Mouse (Mus musculus): ENCODE data around the gene Slc5a9.
"Not testable (repeated sequence)": the region's sequence is repeated elsewhere in the genome, so short reads cannot be mapped to it uniquely, and the experiment has no call there.

Slc5a9 gene

DNA sequence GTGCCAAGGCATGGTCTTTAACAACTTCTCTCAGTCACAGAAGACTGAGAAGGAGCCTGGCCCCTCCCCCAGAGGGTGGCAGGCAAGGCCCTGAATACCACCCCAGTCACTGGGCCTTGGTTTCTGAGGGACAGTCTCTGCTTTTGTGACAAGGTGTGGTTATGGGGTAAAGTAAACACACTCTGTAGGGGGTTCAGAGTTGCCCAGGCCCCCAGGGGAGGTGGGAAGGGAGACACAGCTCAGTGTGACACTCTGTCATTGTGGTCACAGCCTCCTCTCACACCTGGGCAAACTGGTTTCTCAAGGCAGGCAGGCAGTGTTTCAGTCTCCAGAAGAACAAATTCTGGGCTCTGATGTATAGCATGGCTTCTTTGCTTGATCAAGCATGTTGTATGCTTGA lies at the start of gene Slc5a9:
Gene Slc5a9 (minus strand): TSS at position 144 of the 400 bp plus-strand sequence.
- no peak for DNase-seq (ENCODE audit: low spot score)

DNA sequence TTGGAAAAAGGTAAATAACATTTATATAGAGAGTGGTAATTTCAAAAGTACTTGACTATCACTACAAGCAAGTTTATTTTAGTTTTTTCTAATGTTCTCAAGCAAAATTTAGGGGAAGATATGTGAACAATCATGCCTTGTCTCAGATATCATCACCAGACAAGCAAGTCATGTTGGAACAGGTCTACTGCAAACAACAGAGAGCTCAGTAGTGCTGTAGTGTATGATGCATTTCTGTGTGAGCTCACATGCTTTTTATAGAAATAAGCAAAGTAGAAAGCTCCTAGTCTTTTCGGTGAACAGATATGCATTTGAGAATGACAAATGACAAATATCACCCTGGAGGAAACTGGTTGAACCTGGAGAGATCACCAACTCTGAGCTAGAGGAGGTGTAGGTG lies 16.4 kb upstream of the Slc5a9 start, which contains the start of gene Skint8:
Gene Skint8 (plus strand): TSS at position 301 of the 400 bp plus-strand sequence.
- DNase-seq (ENCODE audit: low spot score), result no peak

DNA sequence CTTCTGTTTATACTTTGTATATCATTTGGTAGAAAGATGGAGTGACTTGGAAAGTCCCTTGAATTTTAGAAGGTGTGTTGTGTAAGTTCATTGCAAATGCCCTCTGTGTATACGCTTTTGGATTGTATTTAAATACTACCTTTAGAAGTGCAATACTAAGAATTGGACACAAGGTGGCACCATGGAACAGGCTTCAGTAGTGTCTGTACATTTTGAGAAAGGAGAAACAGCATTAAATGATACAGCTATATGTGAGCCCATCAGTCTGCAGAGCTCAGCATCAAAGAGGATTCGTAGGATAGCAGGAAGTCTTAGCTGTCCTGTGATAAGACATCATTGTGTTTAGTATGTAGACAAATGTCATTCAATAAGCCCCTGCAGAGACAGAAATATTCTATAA lies 5.2 kb upstream of the Slc5a9 start:
- DNase-seq (ENCODE audit: low spot score), result no peak

DNA sequence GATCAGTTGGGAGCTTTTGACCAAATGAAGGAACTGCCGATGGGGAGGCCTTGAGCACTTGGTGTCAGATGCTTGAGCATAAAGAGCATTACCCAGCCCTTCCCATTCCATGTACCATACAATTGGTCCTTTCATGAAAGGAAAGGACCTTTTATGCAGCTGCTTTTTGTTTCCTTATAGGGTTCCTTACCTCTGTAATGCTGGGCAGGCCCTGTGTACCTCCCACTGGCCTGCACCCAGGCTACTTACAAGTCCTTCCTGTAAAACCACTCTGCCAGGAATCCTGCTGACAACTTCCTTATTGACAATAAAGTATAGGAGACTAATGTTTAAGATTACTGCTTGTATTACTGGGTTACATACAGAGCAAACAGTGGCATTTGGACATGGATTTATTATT lies 1.2 kb downstream of the Slc5a9 start:
- DNase-seq (ENCODE audit: low spot score), result no peak

DNA sequence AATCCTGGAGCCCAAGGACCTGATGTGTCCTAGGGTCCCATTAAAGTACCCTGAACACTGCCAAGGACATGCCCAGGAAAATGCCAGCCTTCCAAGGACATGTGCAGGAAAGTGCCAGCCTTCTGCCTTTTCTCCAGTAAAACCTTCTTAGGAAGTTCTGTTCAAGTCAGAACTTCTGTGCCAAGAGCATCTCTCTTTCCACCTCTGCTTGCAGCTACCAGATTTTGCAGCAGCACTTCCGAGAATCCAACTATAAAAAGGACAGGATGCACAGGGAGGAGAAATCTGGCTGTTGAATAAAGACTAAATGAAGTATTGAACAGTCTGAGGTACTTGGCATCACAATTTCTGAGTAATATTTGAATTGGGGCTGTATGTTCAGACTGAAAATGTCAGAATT lies 2.2 kb downstream of the Slc5a9 start:
- not testable (repeated sequence) for DNase-seq (ENCODE audit: low spot score)

DNA sequence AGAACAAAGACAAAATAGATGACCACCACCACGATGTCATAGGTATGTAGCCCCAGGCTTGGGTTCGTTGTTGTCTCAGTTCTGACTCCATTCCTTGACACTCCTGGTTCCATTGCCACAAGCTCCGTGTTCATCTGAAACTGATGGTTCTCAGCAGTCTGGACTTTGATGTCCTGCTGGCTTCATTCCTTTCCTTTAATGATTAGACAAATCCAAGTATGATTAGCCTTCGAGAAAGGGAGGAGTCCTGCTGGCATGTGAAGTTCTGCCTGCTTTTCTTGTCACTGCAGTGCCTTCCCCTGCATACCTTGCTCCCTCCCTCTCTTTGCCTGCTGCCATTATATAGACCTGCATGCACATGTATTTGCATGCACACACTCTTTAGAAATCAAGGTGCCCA lies 4.2 kb downstream of the Slc5a9 start:
- DNase-seq (ENCODE audit: low spot score), result no peak

DNA sequence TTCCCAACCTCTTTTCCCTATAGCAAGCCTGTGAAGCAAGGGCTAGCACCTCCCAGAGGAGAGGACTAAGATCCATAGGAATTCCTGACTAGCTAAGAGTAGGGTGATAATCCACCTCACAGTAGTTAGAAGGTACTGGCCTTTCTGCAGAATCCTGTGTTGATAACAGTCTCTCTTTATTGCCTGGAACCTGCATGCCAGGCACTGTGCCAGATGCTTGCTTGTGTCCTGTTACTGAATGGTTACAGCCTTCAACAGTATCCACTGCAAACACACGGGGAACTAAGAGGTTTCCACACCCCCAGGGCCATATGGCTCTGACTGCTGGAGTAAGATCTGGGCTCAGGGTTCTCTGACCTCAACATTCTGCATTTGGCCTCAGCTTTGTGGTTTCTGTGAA lies 5.0 kb downstream of the Slc5a9 start:
- DNase-seq (ENCODE audit: low spot score), result no peak

DNA sequence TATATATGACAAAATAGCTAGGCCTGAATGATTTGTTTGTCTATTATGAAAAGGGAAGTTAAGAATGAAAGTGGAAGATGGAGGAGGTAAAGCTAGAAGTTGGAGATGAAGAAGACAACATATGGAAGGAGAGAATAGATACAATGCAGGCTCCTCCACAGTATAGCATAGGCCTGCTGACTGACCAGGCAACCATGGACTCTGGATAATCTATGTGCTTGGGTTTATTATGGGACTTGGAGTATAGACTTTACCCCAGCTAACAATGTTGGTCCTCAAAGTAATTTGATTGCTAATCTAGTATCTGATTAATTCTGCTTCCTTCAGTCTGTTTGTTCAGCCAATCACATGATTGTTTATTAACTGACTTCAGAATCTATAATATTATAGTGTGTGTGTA lies 10.6 kb downstream of the Slc5a9 start:
- DNase-seq (ENCODE audit: low spot score), result no peak

DNA sequence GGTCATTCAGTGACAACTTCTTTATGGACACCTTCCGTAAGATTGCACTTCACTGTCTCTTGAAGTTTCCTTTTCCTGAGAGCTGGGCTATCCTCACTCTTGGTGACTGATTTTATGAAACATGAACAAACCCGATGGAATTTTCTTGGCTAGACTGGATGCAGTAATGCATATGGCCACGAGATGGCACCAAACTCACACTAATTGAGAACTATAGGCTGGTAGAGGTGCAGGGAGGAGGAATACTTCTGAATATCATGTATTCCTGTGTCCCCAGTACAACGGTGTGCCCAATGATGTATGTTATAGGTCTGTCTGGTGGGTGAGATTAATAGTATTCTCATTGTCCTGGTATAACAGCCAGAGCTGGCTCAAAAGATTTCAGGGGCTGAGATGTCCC lies 16.1 kb downstream of the Slc5a9 start:
- peak; percentile 68 for DNase-seq (ENCODE audit: low spot score)

DNA sequence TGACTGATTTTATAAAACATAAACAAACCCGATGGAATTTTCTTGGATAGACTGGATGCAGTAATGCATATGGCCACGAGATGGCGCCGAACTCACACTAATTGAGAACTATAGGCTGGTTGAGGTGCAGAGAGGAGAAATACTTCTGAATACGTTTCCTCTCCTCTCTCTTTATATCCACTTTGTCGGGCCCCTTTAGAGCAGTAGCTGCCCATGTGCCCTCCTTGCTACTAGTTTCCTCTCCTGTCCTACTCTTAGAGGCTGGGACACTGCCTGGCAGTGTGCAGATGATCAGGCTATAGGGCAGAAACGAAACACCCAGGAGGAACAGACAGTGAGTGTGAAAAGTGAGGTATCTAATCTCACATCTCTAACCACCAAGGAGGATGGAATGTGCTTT lies 16.7 kb downstream of the Slc5a9 start:
- peak; percentile 24 for DNase-seq (ENCODE audit: low spot score)

DNA sequence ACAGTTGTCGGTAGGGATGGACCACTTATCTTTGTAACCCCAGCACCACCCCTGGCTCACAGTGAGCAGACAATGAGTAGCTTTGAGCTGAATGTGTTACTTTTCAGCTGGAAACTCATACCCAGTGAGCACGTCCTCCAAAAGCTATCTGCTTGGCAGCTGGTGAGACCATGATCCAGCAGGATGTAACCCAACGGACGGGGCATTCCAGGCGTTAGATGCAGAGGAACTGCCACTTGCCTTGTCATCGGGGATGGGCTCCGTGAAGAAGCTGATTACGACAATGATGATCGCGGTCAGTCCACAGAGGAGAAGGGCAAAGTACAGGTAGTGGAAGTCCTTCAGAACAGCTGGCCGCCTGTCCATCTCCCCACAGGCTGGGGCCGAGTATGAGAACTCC lies 19.2 kb downstream of the Slc5a9 start:
- no peak for DNase-seq (ENCODE audit: low spot score)

DNA sequence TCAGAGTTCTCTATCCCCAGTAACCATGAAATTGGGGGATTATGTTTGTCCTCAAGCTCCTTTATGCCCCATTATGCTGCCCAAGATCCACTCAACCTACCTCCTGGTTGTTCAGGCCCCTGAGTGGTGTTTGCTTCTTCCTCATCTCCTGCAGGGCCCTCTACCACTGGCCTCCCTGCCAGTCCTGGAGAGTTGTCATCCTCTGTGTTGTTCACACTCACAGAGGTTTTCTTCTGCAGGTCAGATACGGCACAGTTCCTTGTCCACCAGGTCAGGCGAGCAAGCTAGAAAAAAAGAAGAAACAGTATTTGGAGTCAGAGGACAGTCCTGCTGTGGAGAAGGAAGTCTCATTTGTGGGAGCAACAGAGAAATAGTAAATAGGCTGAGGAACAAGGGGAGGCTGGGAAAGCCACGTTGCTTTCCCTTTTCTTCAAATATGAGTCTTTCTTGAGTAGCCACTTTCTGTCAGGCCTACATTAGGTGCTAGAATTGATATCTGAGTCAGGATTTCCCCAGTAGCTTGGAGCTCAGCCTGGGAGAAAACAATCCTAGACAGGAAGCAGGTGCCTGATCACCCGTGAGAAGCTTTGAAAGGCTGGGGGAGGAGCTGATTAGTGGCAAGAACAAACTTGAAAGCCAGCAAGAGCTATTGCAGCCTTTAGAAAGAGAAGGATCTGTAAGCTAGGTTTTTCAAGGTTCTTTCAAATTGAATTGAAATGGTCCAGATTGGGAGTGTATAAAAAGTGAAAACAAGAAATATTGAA lies 22.4 kb downstream of the Slc5a9 start:
- DNase-seq (ENCODE audit: low spot score), result no peak

DNA sequence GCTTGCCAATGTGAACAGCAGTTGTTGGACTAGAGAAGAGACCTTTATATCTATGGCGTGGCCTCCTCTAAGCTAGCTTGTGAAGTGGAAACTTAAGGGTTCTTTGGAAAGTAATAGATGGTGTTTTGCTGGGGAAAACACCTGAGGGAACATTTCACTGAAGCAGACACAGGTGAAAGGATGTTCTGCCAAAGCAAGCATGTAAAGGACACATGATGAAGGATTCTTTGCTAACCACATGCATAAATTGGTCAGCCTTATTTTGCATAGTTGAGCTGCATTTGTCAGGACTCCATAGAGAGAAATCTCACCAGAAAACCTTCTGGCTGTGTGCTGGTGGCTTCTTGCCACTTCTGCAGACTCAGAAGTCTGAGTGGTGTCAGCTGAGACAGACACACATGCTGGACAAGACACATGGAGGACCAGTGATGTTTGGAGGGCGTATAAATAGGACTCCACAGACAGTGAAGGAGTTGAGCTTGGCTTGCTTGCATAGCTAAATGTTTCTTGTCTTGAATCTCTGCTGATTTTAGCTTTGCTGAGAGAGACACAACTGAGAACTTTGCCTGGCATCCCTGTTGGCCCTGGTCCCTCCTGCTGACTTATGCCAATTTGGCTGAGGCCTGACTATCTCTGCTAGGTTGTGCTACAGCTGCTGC lies 34.8 kb downstream of the Slc5a9 start:
- DNase-seq (ENCODE audit: low spot score), result no peak

DNA sequence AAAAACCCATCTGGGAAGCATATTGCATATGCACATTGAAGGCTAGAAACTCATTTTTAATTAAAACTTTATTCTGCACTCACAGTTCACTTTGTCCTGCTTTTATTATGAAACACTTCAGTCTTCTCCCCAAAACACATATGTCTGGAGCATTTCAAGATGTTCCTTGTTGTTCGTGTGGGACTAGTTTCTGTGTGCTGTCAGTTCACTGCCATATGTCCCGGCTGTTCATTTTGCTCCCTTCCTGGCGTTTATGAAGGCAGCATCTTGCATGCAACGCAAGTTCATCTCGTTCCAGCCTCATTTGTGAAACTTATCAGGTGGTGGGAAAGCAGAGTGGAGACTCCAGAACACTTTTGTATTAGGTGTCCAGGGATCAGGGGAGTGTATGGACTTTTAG lies 36.0 kb downstream of the Slc5a9 start:
- DNase-seq (ENCODE audit: low spot score), result no peak

DNA sequence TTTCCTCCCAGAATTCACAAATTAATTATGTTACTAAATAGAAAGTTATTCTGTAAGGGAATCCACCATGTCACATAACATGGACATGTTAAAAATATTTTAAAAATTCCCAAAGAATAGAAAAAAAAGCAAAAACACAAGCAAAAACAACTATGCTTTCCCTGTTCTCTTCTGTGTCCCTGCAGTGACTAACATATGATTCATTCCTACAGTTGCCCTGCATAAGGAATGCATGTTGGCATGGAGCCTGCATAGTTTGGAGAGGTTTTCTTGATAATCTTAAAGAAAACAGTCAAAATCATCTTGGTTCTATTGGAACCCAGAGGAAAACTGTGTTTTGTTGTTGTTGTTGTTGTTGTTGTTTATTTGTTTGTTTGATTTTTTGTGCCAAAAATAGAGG lies 50.1 kb downstream of the Slc5a9 start:
- DNase-seq (ENCODE audit: low spot score), result no peak

DNA sequence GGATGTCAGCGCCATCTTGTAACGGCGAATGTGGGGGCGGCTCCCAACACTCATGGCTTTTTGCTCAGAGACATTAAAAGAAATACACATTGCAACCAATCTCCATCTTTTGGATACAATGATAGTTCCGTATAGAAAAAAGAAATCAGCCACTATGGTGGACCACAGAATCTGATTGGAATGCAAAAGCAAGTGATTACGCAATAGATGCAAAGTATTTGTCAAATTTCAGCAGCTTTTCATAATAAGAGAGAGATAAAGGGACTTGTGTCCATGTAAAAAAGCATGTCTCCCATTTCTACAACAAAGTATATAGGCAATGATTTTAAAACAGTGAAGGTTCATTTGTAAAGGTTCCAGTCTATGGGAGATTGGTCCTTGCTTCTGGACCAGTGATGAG lies 63.8 kb downstream of the Slc5a9 start:
- DNase-seq (ENCODE audit: low spot score), result no peak

All from ovary, postnatal 10 days (tissue).